Mouse (Mus musculus) ovary, postnatal 10 days (tissue): ENCODE results near the gene Trim9.

Experiments
- DNase-seq: peaks from one replicate; pipeline ENCODE4 v3.0.0; 2022; ENCODE audit warnings: low spot score

Gene Trim9

GRCm38 (mm10) chr12:70212501-70212900 is 134.9 kb downstream of the Trim9 start:
- no peak for DNase-seq

DNA sequence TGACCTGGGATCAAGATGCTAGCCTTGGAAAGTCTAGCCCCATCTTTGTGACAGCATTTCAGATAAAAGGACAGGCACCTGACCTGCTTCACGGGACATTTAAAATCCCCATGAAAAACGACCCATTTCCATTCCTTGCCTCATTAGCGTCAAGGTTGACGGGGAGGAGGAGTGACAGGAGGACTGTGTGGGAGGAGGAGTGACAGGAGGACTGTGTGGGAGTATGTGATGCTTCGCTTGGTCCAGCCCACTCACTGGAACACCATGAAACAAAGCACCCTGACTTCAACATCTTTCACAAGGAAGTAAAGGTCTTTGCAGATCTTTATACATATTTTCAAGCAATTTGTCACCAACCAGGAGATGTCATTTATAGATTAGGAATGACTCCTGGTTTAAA is 139.2 kb downstream of the Trim9 start:
- no peak for DNase-seq

DNA sequence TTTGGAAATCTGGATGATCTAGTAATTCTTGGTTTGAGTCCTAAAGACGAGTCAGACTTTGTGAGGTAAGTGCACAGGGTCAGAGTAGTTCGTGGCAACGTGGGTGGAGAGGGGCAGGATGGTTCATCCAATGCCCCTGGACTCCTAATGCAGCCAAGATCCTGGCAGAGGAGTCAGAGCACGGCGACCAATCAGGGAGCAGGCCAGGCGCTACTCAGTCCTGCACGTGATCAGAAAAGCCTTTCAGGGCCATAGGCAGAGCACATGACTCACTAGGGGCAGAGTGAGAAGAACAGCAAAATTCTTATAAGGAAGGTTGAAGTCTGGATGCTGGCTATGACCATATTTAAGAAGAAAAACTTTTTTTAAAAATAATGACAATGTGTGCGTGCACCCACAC is 143.0 kb downstream of the Trim9 start:
- DNase-seq = no peak

DNA sequence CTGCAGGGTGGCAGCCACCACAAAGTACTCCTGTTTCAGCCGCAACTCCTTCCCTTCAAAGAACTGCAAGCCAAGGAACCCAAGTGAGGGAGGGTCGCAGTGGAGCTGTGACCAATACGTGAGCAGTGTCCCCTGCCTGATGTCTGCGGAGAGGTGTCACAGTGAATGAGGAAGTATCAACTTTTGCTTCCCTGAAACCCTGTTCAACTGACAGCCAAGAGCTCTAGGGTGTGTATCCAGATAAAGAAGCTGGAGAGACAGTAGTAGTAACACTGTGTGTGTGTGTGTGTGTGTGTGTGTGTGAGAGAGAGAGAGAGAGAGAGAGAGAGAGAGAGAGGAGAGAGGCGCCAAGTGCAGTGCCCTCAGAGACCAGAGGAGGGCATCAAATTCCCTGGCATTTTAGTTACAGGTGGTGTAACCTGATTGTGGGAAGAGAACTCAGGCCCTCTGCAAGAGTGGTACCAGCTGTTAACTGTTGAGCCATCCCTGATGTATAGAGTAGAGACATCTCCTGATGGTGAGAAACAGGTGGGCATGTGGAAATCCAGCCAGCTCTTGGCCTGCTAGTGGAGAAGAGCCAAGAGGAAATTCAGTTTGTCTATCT is 145.4 kb downstream of the Trim9 start:
- DNase-seq = no peak

DNA sequence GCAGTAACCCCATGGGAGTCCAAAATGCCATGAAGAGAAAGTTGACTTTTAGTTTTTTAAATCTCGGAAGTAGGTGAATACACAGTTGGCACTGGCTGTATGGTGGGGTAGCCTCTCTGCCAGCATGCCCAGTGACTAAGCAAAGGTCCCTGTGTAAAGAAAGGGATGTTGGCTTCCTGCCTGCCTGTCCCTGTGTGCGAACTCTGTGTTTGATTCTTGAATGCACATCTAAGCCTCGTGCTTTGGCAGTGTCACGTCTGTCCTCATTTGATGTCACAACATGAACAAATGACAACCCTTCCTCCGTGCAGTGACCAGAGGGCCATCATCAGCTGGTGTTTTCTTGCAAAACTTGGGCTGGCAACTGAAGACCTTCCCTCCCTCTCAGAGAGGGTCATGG is 151.1 kb downstream of the Trim9 start:
- DNase-seq = no peak

DNA sequence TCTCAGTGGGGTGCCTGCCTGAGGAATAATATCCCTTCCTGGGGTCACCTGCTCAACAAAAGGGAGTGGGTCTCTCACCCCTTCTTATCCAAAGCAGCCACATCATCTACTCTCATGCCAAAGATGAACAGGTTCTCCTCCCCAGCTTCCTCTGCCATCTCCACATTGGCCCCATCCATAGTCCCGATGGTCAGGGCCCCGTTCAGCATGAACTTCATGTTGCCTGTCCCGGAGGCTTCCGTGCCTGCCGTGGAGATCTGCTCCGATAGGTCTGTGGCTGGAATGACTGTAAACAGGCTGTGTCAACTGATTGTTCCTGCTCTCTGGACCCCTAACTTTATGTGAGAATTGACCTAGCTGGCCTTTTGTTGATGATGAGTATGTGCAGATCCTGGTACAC is 152.0 kb downstream of the Trim9 start:
- no peak for DNase-seq
